Mouse (Mus musculus) frontal cortex, adult (tissue): ENCODE measurements around the gene Guca2b.

Source experiments
- ATAC-seq: cut with Nextera tagmentation; 2 replicates; pipeline ENCODE4 v1.9.2; 2017; ENCODE audit warnings: mild to moderate bottlenecking, moderate library complexity, mixed read lengths; ENCODE audit not compliant: low TSS enrichment

Gene Guca2b

DNA sequence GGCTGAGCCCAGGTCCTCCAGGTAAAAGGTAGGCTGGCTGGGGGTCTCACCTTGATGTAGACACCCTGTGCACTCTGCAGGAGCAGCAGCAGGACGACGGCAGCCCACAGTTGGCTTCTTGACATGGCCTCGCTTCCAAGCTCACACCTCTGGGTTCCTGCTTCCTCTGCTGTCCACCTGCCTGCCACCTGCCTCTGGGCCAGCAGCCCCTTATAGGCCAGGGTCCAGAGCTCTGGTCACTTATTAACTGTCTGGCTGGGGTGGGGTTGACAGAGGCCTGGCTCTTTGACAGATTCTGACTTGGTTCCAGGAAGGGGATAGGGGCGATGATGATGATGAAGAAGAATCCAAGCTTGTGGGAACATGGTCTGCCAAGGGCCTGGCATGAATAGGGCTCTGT lies at the start of gene Guca2b:
Guca2b (minus strand) TSS at position 224 of the 400 bp plus-strand sequence.
- no peak for ATAC-seq

DNA sequence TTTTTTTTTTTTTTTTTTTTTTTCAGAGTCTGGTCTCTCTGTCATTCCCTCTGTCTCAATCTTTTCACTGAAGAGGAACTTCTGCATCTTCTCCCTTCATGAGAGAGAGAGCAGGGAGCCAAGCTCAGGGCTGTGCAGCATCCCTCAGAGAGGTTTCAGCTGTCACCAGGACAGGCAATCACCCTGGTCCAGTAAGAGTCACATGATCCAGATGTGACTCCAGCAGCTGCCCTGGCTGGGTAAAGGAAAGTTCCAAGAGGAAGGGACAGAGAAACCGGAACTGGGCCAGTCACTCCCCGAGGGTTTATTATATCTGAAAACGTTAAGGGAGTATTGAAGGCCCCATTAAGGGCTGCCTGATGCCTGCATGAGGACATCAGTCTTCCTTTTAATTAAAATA lies 49.0 kb upstream of the Guca2b start:
- ATAC-seq: no peak

DNA sequence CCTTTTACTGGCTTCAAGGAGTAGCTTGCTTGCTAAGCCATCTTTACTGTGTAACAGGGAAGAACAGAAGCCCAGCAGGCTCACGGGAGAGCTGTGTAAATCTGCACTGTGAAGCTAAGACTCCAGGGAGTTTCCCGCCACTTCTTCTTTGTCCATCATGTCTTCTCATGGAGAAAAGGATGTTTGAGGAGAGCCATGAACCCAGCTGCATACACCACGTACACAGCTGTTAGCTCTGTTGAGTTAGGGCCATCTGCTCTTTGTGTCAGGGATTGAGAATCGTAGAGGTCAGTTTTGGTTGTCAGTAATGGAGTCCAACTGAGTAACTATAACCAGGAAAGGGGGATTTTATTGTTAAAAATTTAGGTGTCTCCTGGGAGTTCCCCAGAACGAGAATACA lies 48.6 kb upstream of the Guca2b start:
- ATAC-seq: no peak

DNA sequence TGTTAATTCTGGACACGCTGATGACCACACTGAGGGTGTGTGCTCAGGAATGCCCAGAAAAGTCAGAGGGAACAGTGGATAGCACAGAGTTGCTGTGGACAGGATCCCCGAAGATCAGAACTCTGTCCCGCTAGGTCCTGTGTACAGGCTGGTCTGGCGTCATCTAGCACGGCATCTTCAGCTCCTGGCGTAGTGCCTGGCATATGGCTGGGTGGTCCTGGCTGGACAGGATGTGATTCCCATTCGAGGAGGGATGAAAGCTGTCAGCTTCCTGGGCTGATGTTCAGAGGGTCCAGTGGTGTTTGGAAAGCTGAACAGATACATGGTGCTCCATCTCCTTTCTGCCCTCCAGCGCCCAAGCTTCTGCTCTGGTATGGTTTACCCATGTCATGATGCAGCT lies 45.2 kb upstream of the Guca2b start:
- ATAC-seq: no peak

DNA sequence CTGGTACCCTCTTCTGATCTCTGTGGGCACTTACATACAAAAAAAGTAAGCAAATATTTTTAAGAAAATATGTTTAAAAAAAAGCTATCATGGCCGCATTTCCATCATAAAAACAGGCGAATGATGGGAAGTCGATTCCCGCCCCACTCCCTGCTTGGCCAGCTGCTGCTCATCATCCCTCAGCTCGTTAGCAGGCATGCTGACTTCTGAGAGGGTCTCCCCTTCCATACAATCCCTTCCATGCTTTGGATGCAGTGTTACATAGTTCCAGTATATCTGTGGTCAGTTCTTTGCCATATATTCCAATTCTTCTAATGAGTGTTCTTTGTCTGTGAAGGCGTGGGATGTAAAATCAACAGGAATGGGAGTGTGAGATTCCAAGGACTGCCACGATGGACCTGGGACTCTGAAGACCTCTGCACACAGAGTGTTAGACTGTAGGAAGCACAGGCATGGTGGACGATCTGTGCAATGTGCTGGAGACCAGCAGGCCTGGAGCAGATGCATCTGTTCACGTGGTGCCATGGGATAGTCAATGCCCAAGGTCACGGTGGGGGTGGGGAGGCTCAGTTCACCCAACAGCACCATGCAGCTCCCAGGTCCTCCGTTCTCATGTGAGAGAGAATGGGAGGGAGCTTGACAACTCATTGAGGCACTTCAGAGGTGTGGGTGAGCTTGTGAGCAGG lies 42.7 kb upstream of the Guca2b start:
- no peak for ATAC-seq

DNA sequence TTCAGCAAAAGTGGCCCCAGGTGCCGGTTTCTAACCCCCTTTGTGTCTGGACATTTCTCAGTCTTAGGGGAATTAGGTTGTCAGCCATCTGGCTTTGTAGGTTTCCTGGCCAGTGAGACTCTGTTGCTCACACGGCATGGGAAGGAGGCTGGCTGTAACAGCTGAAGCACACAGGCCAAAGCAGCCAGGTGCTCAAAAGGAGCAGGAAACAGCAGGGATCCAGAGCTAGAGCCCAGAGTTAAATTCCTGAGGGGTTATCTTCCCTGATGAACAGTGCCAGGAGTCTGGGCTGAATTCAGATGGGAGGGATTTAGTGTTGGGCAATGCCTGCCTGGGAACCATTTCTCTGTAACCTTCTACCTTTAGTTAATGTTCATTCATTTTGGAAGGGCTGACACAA lies 39.6 kb upstream of the Guca2b start:
- ATAC-seq: no peak

DNA sequence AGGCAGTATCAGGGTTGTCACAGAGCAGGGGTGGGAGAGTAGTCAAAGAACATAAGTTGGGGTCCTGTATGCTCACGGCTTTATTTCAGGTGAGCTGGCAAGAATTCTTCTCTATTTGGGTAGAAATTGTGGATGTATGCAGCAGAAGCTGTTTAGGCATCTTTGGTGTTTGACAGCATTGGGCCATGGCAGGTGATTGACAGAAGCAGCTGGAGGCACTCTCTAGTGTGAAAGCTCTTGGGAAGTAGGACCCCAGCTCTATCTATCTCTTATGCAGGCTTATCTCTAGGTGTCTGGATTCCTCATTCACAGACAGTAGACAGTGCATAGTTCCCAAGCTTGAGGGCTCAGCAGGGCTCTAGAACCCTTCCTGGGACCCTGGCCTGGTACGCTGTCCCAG lies 27.0 kb upstream of the Guca2b start:
- no peak for ATAC-seq

DNA sequence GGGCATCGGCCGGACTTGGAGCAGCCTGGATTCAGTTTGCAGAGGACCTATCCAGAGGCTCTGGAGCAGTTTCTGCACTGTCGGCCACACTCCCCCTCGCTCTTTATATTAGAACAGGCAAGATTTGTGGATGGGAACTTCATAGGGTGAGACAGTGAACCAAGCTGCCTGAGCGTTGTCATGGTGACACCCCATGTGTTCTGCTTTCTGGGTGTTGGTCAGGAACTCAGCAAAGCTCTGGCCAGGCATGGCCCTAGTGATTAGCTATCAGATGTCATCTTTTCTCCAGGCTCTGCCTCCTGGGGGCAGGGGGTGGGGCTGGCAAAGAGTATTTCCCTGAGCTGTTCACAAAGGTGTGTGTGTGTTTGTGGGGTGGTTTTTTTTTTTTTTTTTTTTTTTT lies 23.8 kb upstream of the Guca2b start:
- ATAC-seq: no peak

DNA sequence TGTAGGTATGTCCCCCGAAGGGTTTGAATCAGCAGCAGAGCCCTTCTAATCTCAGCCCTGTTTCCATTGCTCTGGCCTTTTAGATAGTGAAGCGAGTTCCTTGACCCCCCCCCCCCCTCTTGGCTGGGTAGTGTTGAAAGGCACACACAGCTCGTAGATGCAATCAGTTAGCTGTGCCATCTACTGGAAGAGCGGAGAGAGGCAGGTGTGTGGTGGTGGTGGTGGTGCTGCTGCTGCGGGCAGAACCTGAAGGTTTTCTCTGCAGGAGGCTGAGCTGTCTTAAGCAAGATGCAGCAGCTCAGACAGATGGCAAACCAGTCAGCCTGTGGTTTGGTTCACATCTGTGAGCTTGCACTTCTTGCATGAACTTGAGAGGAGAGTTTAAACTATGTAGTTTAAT lies 13.9 kb upstream of the Guca2b start:
- ATAC-seq: peak; percentile 80

DNA sequence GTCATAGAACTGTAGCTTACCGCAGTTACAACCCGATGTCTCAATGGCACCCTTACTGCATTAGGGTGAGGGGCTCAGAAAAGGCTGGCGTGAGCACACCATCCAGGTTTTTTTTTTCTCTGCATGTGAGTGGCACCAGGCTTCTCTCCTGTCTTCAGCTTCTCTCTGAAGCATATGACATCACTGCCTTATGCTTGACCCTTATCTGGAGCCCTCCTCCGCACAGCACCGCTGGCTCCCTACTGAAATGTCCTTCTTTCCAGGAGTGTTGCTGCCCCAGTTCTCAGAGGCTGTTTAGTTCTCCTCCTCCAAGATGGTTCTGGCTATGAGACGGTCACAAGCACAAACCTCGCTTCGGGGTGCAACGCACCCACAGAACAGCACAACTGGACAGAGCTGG lies 12.4 kb upstream of the Guca2b start:
- no peak for ATAC-seq

DNA sequence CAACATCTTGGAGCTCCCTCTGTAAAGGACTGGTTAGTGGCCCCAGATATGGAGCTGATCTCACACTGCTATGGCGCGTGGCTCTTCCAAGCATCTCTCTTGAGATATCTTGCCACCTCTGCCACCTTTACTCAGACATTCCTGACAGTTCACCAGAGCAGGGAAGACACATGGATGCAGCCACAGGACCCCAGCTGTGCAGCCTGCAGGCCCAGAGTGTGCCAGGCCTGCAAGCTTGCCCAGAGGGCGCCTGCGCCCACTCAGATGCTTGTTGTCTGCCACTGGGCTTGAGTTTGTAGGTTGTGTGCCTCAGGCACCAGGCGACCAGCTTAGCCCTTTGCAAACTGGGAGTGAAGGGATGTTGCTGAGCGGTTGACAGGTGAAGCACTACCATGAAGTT lies 12.0 kb upstream of the Guca2b start:
- no peak for ATAC-seq

DNA sequence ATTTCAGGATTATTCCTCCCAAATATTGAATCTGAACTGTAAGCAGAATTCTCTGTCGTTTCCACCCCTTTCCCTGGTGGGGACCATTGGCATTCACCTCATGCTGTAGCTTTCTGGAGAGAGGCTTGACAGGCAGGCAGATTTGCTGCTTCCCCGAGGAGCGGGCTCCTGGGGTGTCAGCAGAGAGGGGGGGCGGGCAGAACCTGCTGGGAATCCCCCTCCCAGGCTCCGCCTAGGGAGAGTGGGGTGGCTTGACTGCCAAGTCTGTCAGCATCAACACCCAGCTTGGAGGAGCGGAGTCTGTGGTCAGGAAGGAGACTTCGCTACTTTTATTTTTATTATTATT lies 11.4 kb upstream of the Guca2b start:
- peak; percentile 43; the same call in 1 of the 2 replicates for ATAC-seq

DNA sequence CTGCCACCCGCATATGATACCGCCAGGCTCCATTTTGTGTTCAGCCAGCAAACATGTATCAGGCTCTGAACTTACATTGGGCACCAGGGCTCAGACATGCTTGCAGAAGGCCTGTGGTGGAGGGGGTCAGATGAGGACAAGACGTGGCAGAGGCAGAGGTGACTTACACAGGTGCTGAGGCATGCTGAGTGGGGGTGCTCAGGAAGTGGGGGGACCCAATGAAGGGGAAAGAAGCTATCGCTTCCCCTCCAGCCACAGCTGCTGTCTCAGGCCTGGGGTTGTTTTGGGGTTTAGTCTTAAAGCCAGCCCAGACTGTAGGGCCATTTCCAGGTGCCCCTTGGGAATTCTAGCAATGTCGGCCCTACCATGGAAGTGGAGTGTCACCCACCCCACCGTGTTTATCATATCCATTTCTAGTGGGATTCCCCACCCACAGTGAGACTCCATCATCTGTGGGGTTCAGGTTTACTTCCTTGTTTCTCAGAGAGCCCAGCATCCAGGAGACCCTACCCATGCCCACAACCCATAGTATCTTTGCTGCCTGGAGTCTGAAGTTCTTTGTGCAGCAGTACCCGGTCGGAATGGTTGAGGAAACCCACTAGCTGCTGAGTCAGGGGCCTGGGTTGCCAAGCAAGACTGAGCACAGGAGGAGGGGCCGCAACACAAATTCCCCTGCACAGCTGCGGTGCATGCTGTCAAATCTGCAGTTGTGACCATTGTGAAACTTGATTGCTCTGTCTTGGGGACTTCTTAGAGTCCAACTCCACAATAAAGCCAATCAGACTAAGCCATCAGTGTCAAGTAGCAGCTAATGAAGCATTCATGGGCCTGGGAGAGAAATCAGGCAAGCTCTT lies 10.8 kb upstream of the Guca2b start:
- ATAC-seq: peak; percentile 21; the same call in 1 of the 2 replicates

DNA sequence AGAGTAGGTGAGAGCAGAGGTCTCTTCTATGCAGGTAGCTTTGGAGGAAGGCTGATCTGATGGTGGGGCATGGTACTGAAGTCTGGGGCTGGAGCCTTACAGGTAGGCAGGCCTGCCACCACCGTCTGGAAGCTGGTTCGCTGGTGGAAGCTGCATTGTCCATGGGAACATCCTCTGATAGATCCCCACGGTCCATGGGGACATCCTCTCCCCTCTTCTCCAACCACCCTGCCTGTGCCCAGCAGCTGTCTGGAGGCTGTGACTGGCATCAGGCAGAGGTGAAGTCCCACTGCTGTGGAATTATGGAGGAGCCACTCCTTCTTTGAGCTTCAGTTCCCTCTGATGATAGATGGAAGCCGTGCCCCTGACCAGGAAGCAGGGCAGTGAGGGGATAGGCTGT lies 9.8 kb upstream of the Guca2b start:
- no peak for ATAC-seq

DNA sequence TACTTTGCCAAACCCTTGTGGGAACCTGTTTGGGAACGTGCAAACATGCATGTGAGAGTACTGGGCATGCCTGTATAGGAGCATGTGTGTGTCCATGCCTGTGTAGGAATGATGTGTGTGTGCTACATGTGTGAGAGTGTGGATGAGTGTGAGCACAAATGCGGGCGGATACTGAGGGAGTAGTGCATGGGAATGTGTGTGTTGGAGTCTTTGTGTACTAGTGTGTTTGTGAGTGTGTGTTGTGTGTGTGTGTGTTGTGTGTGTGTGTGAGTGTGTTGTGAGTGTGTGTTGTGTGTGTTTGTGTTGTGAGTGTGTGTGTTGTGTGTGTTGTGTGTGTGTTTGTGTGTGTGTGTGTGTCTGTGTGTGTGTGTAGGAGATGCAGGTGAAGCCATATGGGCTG lies 9.4 kb upstream of the Guca2b start:
- no peak for ATAC-seq

DNA sequence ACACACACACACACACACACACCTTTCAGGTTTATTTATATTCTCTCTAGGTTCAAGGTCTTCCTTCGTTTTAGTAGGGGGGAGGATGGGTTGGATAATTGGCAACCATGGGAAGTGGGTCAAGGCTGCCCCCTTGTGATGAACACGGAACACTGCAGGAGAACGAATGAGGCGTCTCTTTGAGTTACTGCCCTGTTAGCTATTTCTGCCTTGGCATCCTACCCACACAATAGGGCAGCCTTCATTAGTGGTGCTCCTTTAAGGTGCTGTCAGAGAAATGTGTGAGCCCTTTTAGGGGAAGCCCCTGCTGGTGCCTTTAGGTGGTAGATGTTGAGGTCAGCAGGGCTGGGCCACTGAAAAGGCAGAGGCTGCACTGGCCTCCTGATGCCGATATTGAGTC lies 8.7 kb upstream of the Guca2b start:
- ATAC-seq: peak; percentile 35; the same call in 1 of the 2 replicates

DNA sequence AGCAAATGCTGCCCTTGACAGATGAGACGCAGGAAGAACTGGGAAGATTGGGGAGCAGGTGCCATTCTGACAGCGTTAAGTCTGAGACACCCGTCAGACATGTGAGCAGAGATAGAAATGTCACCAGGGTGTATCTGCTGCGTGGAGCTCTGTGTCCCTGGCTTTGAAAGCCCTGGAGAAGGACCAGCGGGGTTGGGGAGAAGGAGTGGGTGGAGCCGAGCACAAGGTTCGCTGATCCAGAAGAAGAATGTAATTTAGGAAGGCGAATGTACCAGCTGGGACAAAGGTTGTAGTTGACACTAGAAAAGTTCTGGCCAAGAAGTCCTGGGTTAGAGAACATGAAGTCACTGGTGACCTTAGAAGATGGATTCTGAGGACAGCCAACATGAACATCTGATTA lies 7.4 kb upstream of the Guca2b start:
- ATAC-seq: no peak

DNA sequence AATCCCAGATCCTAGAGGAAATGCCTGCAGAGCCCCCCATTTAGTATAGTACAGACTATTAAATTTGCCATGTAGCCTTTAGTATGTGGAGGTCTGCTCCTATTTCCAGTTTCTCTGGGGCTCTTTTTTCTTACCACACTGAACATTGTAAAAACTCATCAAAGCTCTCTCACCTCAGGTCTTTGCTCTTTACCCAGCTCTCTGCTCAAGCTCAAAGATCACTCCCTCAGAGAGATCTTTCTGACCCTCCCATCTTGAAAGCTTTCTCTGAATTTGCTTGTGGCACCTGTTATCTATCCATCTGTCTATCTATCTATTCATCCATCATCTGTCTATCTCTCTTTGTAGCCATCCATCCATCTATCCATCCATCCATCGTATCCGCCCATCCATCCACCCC lies 6.4 kb upstream of the Guca2b start:
- ATAC-seq: no peak

DNA sequence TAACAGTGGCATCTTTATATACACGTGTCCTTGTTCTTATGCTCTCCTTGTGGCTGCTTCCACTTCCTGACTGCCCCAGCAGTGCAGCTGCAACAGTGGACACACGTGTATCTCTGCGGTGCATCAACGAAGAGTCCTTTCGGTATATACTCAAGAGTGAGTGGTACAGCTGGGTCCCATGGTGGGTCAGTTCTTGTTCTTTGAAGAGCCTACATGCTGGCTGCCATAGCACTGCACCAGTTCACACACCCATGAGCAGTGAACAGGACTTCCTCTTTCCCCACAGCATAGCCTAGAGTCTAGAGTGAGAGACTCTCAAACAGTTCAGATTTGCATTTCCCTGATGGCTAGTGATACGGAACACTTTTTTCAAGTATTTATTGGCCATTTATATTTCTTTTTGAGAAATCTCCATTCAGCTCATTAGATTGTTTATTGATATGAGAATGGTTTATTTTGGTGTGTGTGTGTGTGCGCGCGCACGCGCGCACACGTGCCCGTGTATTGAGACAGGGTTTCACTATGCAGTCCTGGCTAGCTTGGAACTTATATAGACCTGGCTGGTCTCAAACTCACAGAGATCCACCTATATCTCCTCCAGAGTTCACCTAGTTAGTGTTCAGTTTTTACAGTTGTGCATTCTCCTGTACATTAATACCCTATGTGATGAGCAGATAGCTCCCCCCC lies 4.8 kb upstream of the Guca2b start:
- 0 out of 2 replicates have a peak, but pooled peaks have one; percentile 2 for ATAC-seq

DNA sequence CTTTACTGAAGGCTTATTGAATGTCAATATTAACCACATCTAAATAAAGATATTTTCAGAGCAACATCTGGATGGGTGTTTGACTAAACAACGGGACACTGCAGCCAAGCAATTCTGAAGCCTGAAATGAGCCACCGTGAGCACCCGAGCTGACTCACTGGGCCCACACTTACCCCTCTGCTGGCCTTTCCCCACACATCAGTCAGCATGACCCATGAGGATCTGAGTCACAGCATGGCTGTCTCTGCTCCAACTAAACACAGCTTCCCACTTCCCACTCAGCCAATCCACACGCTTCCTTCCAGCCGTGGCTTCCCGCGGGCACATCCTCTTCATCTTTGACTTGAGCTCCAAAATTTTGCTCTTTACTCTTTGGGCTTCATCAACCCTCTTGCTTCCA lies 4.2 kb upstream of the Guca2b start:
- ATAC-seq: peak; percentile 69; the same call in 1 of the 2 replicates

DNA sequence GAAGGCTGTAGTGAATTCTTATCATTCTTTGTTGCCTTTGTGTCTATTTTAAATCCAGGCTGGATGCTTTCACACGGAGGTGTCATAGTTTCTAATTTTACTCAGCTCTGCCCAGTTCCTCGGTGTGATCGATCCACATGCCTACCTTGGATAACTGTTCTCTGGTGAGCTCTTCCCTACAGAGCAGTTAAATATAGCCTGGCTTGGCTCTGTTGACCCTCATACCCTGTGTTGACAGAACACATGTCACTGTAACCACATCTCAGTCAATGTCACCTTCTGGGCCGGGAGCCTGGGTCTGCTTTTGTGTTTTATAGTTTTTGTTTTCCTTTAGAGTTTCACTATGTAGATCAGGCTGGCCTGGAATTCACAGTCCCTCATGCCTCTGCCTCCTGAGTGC lies 3.4 kb upstream of the Guca2b start:
- 0 out of 2 replicates have a peak, but pooled peaks have one; percentile 52 for ATAC-seq

DNA sequence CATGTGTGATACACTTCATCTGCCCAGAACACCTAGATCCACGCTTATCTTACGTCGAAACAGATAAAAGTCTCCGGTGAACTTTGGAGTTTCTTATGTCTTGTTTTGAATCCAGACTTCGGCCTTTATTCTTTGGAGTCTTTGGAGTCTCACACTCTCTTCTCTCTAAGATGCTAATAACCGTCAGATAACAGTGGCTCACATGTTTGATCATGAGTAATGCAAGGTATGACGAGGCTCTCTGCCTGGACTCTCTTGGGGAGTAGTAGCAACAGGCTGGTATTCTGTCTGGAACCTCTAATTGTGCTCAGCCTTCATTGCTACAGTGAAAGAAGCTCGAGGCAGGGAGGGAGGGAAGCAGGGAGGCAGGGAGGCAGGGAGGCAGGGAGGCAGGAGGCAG lies 1.3 kb upstream of the Guca2b start:
- ATAC-seq: no peak

DNA sequence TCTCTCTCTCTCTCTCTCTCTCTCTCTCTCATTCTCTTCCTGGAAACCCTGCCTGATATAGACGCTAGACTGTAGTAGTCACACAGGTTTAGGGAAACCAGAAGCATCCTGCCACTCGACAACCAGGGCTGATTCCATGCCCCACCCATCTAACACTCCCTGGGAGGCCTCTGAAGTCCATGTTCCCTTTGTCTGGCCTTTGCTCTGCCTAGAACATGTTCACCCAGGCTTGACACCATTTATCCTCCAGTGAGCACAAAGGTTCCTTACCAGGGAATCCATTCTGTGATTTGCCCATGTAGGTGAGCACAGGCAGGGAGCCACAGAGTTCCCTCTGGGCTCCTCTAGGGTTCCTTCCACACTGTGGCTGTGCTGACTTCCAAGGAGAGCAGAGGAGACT lies 508 bp downstream of the Guca2b start:
- no peak for ATAC-seq
